Mouse (Mus musculus): Measurements from ENCODE around the gene Wdr78.

DNA sequence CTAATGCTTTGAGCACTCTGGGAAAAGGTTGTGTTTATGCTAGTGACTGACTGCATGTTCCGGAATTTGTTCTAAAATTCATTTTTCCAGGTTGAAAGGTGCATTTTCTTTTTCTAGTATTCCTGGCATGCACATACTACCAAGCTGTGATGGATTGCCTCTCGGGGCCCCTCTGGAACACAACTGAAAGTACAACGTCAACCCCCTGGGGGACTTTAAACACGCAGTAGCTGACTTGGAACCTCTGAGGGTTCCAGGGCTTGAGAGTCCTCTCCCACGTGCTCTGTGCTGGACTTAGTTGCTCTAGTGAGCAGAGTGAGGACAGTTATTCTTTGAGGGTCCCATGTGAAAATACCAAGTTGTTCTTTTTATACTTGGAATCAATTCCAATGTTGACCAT, 37.6 kb upstream of the Wdr78 start:
- TF ChIP-seq TAL1 (IDR thresholded peaks at IDR 0.05; ENCODE audit: low read length) (no peak), GATA1 (IDR thresholded peaks at IDR 0.05; ENCODE audit: low read length) (no peak)

All from erythroblast, embryonic 14.5 days (primary cell).